Mouse (Mus musculus) lung, embryonic 16.5 days (tissue): ENCODE data around the gene Abcf2. TPM values are rescaled to one million over a fixed set of nuclear protein-coding genes. Genes with fewer than 3 reads are reported as not detected.
"Not testable (repeated sequence)": the region's sequence is repeated elsewhere in the genome, so short reads cannot be mapped to it uniquely, and the experiment has no call there.

Experiments used
- ATAC-seq: fragments of 200-750 bp; cut with Nextera tagmentation; 2 replicates; pipeline ENCODE4 v1.8.0; 2017; ENCODE audit warnings: low read depth, mild to moderate bottlenecking, moderate library complexity
- H3K27ac ChIP-seq: fragments of 300-500 bp; sonication (generic); 2 replicates; pipeline ENCODE4 v1.5.1; 2014; ENCODE audit warnings: mild to moderate bottlenecking, control low read depth, low read length
- H3K27me3 ChIP-seq: fragments of 300-500 bp; sonication (generic); 2 replicates; pipeline ENCODE4 v1.6.1; 2014; ENCODE audit warnings: low read depth, low read length, mixed read lengths; ENCODE audit not compliant: control insufficient read depth, insufficient read depth
- H3K36me3 ChIP-seq: fragments of 300-500 bp; sonication (generic); 2 replicates; pipeline ENCODE4 v1.6.1; 2014; ENCODE audit warnings: low read length; ENCODE audit not compliant: control insufficient read depth, insufficient read depth
- H3K4me1 ChIP-seq: fragments of 300-500 bp; sonication (generic); replicated peaks from 2 replicates; pipeline ENCODE4 v1.6.1; 2014; ENCODE audit warnings: low read length, mixed read lengths; ENCODE audit not compliant: control insufficient read depth, insufficient read depth
- H3K4me2 ChIP-seq: fragments of 300-500 bp; sonication (generic); 2 replicates; pipeline ENCODE4 v1.6.1; 2014; ENCODE audit warnings: low read depth, low read length, control low read depth
- H3K4me3 ChIP-seq: fragments of 300-500 bp; sonication (generic); 2 replicates; pipeline ENCODE4 v1.5.1; 2014; ENCODE audit warnings: mild to moderate bottlenecking, low read length, control low read depth
- H3K9ac ChIP-seq: fragments of 300-500 bp; sonication (generic); 2 replicates; pipeline ENCODE4 v1.6.1; 2014; ENCODE audit warnings: low read length, control low read depth
- H3K9me3 ChIP-seq: fragments of 300-500 bp; sonication (generic); 2 replicates; pipeline ENCODE4 v1.6.1; 2016; ENCODE audit warnings: low read length; ENCODE audit not compliant: control insufficient read depth
- WGBS: fragments of 180-500 bp; shearing (Covaris S2); extraction: QIAGEN DNeasy Blood & Tissue Kit; methylation state at CpG from one replicate; pipeline ENCODE4 v1.1.7; 2014; 5-methylcytosine and 5-hydroxymethylcytosine counted together
- polyA plus RNA-seq: library from polyadenylated mRNA; unstranded; fragments of >200 nt; fragmentation: Nextera tagmentation; extraction: Ambion mirVana; gene quantifications from 2 replicates; pipeline ENCODE4 v1.2.1, GENCODE M21; 2015

Gene Abcf2
- polyA plus RNA-seq, 1 experiment from 2014 or later = 93.4 TPM

DNA sequence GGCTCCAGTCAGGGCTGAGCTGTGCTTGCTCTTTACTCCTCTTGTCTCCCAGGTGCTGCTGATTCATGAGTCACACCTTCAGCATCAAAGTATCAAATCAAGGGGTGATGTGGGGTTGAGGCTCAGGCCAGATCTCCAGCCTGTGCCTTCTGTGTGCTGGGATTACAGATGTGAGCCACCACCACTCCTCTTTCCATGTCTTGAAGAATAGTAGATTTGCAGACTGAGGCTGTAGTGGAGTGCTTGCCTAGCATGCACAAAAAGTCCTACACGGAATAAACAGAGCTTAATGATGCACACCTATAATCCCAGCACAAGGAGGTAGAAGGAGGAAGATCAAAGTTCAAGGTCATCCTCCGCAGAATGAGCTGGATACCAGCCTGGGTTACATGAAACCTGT, 20.6 kb downstream of the Abcf2 start, which contains the start of gene 4931409K22Rik:
4931409K22Rik (minus strand) TSS at position 101 of the 400 bp plus-strand sequence.
- 74% methylated on average over 2 of the region's 2 CpGs for WGBS
- Histone ChIP-seq H3K4me1 (no peaks in the 10 kb centered on the region), H3K27me3 (no peaks in the 10 kb centered on the region), H3K4me2 (no peak within 1 kb of the TSS), H3K36me3 (no peaks in the 10 kb centered on the region), H3K9ac (no peak within 1 kb of the TSS), H3K4me3 (no peak within 1 kb of the TSS), H3K27ac (no peak within 1 kb of the TSS), H3K9me3 (no peaks in the 10 kb centered on the region)
- no peak for ATAC-seq

GRCm38 (mm10) chr5:24555335-24555734, 21.9 kb downstream of the Abcf2 start:
- not testable (repeated sequence) for H3K36me3 ChIP-seq, H3K9ac ChIP-seq, ATAC-seq, H3K27ac ChIP-seq, H3K4me1 ChIP-seq, H3K27me3 ChIP-seq, H3K9me3 ChIP-seq, H3K4me2 ChIP-seq, H3K4me3 ChIP-seq
- 86% methylated on average over 7 of the region's 7 CpGs for WGBS

- no peak overlapping the region for H3K9ac ChIP-seq
- H3K4me1 ChIP-seq = peaks cover 7% of the 10 kb centered on the region
- H3K36me3 ChIP-seq = no peaks in the 10 kb centered on the region
- H3K27me3 ChIP-seq = no peaks in the 10 kb centered on the region
- 49% methylated on average over 5 of the region's 5 CpGs for WGBS
- H3K9me3 ChIP-seq = no peaks in the 10 kb centered on the region
- H3K4me3 ChIP-seq = no peak overlapping the region
- H3K4me2 ChIP-seq = no peak overlapping the region
- no peak overlapping the region for H3K27ac ChIP-seq
- ATAC-seq = no peak
Measured at GRCm38 (mm10) chr5:24553621-24554244, 23.5 kb downstream of the Abcf2 start.

DNA sequence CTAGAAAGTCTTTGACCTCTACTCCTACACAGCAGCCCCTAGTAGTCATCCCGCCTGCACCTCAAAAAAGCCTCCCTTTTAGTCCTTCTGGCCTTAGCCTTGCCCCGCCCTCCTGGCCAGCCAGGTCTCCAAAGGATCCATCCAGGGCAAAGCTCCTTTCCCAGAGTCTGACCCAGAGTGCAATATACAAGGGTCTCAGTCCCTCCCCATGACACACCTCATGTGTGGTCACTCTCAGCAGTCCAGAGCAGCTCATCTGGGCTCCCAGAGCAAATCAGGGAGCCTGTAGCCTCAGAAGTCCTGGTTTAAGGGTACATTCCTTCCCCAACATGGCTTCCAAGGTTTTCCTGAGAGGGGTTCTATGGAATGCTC, 26.0 kb downstream of the Abcf2 start:
- H3K4me2 ChIP-seq = peak overlapping the region; percentile 45
- no peak overlapping the region for H3K4me3 ChIP-seq
- H3K27me3 ChIP-seq = no peaks in the 10 kb centered on the region
- H3K9ac ChIP-seq = 0 out of 2 replicates have a peak overlapping the region, but pooled peaks have one; percentile 1
- ATAC-seq = peak; percentile 7; the same call in 1 of the 2 replicates
- 40% methylated on average over 2 of the region's 2 CpGs for WGBS
- H3K36me3 ChIP-seq = no peaks in the 10 kb centered on the region
- peaks cover 7% of the 10 kb centered on the region for H3K4me1 ChIP-seq
- no peak overlapping the region for H3K27ac ChIP-seq
- H3K9me3 ChIP-seq = no peaks in the 10 kb centered on the region

DNA sequence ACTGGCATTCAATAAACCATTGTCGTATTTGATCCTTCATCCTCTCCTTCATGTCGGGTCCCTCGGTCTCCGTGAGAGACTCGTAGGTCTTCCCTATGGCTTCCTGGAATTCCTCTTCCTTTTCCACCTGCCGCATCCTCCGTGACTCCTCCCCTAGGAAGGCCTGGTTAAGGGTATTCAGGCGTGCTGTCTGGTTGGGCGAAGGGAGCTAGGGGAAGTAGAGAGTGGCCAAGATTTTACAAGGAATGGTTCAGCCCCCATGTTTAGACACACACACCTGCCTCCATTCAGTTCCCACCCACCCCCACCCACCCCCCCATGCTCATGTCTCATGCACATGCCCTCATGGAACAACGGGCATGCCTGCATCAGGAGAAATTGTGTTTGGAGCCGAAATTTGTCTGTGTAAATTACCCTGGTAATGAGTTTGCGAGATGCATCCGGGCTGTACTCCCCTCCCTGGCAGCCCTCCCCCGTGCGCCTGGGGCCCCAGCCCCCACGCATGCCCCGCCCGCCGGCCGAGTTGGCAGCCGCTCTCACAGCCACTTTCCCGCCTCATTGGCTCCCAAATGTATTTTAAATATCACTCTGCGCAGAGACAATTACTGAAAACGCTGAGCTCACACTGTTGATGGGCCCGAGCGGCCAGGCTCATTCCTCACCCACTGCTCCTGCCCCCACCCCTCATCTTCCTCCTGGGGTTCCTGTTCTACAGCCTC, 26.5 kb downstream of the Abcf2 start:
- H3K27ac ChIP-seq = no peak overlapping the region
- no peaks in the 10 kb centered on the region for H3K9me3 ChIP-seq
- WGBS = 26% methylated on average over 26 of the region's 26 CpGs
- no peaks in the 10 kb centered on the region for H3K27me3 ChIP-seq
- H3K4me1 ChIP-seq = peaks cover 7% of the 10 kb centered on the region
- H3K36me3 ChIP-seq = no peaks in the 10 kb centered on the region
- H3K4me2 ChIP-seq = peak overlapping the region; percentile 45
- ATAC-seq = peak; percentile 71
- H3K9ac ChIP-seq = 0 out of 2 replicates have a peak overlapping the region, but pooled peaks have one; percentile 1
- 0 out of 2 replicates have a peak overlapping the region, but pooled peaks have one; percentile 14 for H3K4me3 ChIP-seq

GRCm38 (mm10) chr5:24542643-24543042, 34.6 kb downstream of the Abcf2 start:
- Histone ChIP-seq H3K4me1 (peaks cover 12% of the 10 kb centered on the region), H3K27me3 (no peaks in the 10 kb centered on the region), H3K4me2 (no peak overlapping the region), H3K36me3 (no peaks in the 10 kb centered on the region), H3K9ac (no peak overlapping the region), H3K9me3 (no peaks in the 10 kb centered on the region), H3K4me3 (no peak overlapping the region), H3K27ac (no peak overlapping the region)
- 75% methylated on average over 7 of the region's 7 CpGs for WGBS
- no peak for ATAC-seq

DNA sequence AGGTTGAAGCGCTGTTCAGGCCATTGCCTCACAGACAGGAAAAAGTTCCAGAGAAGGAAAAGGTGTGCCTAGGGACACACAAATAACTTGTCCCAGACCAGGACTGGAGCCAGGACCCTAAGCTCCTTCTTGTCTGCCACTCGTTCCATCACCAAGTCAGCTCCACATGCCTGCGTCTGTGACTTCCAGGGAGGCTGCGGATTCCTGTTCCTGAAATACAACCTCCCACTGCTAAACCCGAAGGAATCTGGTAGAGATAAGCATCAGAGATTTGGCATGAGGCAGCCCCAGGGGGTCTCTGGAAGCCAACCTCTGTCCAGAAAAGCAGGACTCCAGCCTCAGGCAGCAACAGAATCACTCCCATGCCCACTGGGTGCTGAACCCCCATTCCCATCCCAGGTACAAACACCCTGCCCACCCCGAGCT, 36.1 kb downstream of the Abcf2 start:
- WGBS = 6% methylated on average over 6 of the region's 6 CpGs
- peak overlapping the region; percentile 38 for H3K4me2 ChIP-seq
- no peaks in the 10 kb centered on the region for H3K9me3 ChIP-seq
- H3K4me1 ChIP-seq = peaks cover 12% of the 10 kb centered on the region
- no peaks in the 10 kb centered on the region for H3K36me3 ChIP-seq
- no peak overlapping the region for H3K27ac ChIP-seq
- peaks cover 2% of the 10 kb centered on the region; the same call in 1 of the 2 replicates for H3K27me3 ChIP-seq
- no peak; the same call in 1 of the 2 replicates for ATAC-seq
- no peak overlapping the region for H3K9ac ChIP-seq
- H3K4me3 ChIP-seq = peak overlapping the region; percentile 15

GRCm38 (mm10) chr5:24540387-24541143, 36.7 kb downstream of the Abcf2 start, which contains the start of gene Asb10:
Asb10 (minus strand) TSS chr5:24540978.
- Histone ChIP-seq H3K9me3 (no peaks in the 10 kb centered on the region), H3K4me1 (peaks cover 12% of the 10 kb centered on the region), H3K27me3 (peaks cover 2% of the 10 kb centered on the region; the same call in 1 of the 2 replicates), H3K4me2 (peak within 1 kb of the TSS; percentile 38), H3K9ac (no peak within 1 kb of the TSS), H3K36me3 (no peaks in the 10 kb centered on the region), H3K27ac (no peak within 1 kb of the TSS), H3K4me3 (peak within 1 kb of the TSS; percentile 15)
- peak; percentile 71 for ATAC-seq
- WGBS = 14% methylated on average over 14 of the region's 14 CpGs
